Mouse (Mus musculus): Measurements from ENCODE around the gene Gfra4. TPM values are rescaled to one million over a fixed set of nuclear protein-coding genes. Genes with fewer than 3 reads are reported as not detected.

Gfra4 gene
- 11.1 and 17.0 TPM in 2 replicates for polyA plus RNA-seq (2012; rRNA removed)

- no peaks in the 10 kb centered on the region for H3K36me3 ChIP-seq (ENCODE audit: control insufficient read depth, insufficient read depth, low read length)
- no peak within 1 kb of the TSS for H3K4me3 ChIP-seq (ENCODE audit: low read depth, low read length)
- peaks cover 7% of the 10 kb centered on the region for H3K4me1 ChIP-seq (ENCODE audit: control insufficient read depth, insufficient read depth, insufficient read length, low read length)
- peaks cover 17% of the 10 kb centered on the region for H3K27me3 ChIP-seq (ENCODE audit: control insufficient read depth, insufficient read depth, low read length)
- H3K27ac ChIP-seq (ENCODE audit: insufficient read depth, low read depth, low read length): no peak within 1 kb of the TSS
- TF ChIP-seq POLR2A (IDR thresholded peaks at IDR 0.05; ENCODE audit: low read depth, low read length) (no peak), CTCF (IDR thresholded peaks at IDR 0.05; ENCODE audit: extremely low read depth, insufficient read length, insufficient replicate concordance, low read depth, low read length) (no peak)
- WGBS: 58% methylated on average over 2 of the region's 2 CpGs
These were observed at the start of gene Gfra4 for GRCm38 (mm10) chr2:131042988-131043387. Gene Gfra4 (minus strand): TSS chr2:131043088.

- H3K4me3 ChIP-seq (ENCODE audit: low read depth, low read length): no peak overlapping the region
- no peaks in the 10 kb centered on the region for H3K27me3 ChIP-seq (ENCODE audit: control insufficient read depth, insufficient read depth, low read length)
- 0 out of 2 replicates have a peak, but pooled peaks cover 2% of the 10 kb centered on the region for H3K4me1 ChIP-seq (ENCODE audit: control insufficient read depth, insufficient read depth, insufficient read length, low read length)
- no peaks in the 10 kb centered on the region for H3K36me3 ChIP-seq (ENCODE audit: control insufficient read depth, insufficient read depth, low read length)
- TF ChIP-seq POLR2A (IDR thresholded peaks at IDR 0.05; ENCODE audit: low read depth, low read length): no peak
- no peak for TF ChIP-seq CTCF (IDR thresholded peaks at IDR 0.05; ENCODE audit: extremely low read depth, insufficient read length, insufficient replicate concordance, low read depth, low read length)
- no peak overlapping the region for H3K27ac ChIP-seq (ENCODE audit: insufficient read depth, low read depth, low read length)
- 69% methylated on average over 3 of the region's 3 CpGs for WGBS
These were observed 48.0 kb upstream of the Gfra4 start for GRCm38 (mm10) chr2:131090852-131091251.

GRCm38 (mm10) chr2:131089634-131090033 lies 46.7 kb upstream of the Gfra4 start:
- H3K27ac ChIP-seq (ENCODE audit: insufficient read depth, low read depth, low read length): 0 out of 2 replicates have a peak overlapping the region, but pooled peaks have one; percentile 28
- H3K4me1 ChIP-seq (ENCODE audit: control insufficient read depth, insufficient read depth, insufficient read length, low read length): 0 out of 2 replicates have a peak, but pooled peaks cover 2% of the 10 kb centered on the region
- no peak overlapping the region for H3K4me3 ChIP-seq (ENCODE audit: low read depth, low read length)
- no peaks in the 10 kb centered on the region for H3K36me3 ChIP-seq (ENCODE audit: control insufficient read depth, insufficient read depth, low read length)
- H3K27me3 ChIP-seq (ENCODE audit: control insufficient read depth, insufficient read depth, low read length): no peaks in the 10 kb centered on the region
- TF ChIP-seq POLR2A (IDR thresholded peaks at IDR 0.05; ENCODE audit: low read depth, low read length): no peak
- no peak for TF ChIP-seq CTCF (IDR thresholded peaks at IDR 0.05; ENCODE audit: extremely low read depth, insufficient read length, insufficient replicate concordance, low read depth, low read length)
- 83% methylated on average over 1 of the region's 1 CpGs for WGBS

GRCm38 (mm10) chr2:131088581-131088980 lies 45.7 kb upstream of the Gfra4 start:
- Histone ChIP-seq H3K27me3 (ENCODE audit: control insufficient read depth, insufficient read depth, low read length) (no peaks in the 10 kb centered on the region), H3K4me1 (ENCODE audit: control insufficient read depth, insufficient read depth, insufficient read length, low read length) (0 out of 2 replicates have a peak, but pooled peaks cover 2% of the 10 kb centered on the region), H3K4me3 (ENCODE audit: low read depth, low read length) (no peak overlapping the region), H3K27ac (ENCODE audit: insufficient read depth, low read depth, low read length) (no peak overlapping the region), H3K36me3 (ENCODE audit: control insufficient read depth, insufficient read depth, low read length) (no peaks in the 10 kb centered on the region)
- TF ChIP-seq CTCF (IDR thresholded peaks at IDR 0.05; ENCODE audit: extremely low read depth, insufficient read length, insufficient replicate concordance, low read depth, low read length) (no peak), POLR2A (IDR thresholded peaks at IDR 0.05; ENCODE audit: low read depth, low read length) (no peak)
- WGBS: 75% methylated on average over 4 of the region's 4 CpGs

- WGBS: 81% methylated on average over 11 of the region's 11 CpGs
- Histone ChIP-seq H3K4me1 (ENCODE audit: control insufficient read depth, insufficient read depth, insufficient read length, low read length) (0 out of 2 replicates have a peak, but pooled peaks cover 2% of the 10 kb centered on the region), H3K27ac (ENCODE audit: insufficient read depth, low read depth, low read length) (no peak within 1 kb of the TSS), H3K36me3 (ENCODE audit: control insufficient read depth, insufficient read depth, low read length) (no peaks in the 10 kb centered on the region), H3K27me3 (ENCODE audit: control insufficient read depth, insufficient read depth, low read length) (no peaks in the 10 kb centered on the region), H3K4me3 (ENCODE audit: low read depth, low read length) (no peak within 1 kb of the TSS)
- no peak for TF ChIP-seq POLR2A (IDR thresholded peaks at IDR 0.05; ENCODE audit: low read depth, low read length)
- no peak for TF ChIP-seq CTCF (IDR thresholded peaks at IDR 0.05; ENCODE audit: extremely low read depth, insufficient read length, insufficient replicate concordance, low read depth, low read length)
These were observed 43.9 kb upstream of the Gfra4 start, which contains the start of gene Siglec1 for GRCm38 (mm10) chr2:131086667-131087390. Gene Siglec1 (minus strand): TSS chr2:131086765.

GRCm38 (mm10) chr2:131084206-131084605 lies 41.3 kb upstream of the Gfra4 start:
- TF ChIP-seq CTCF (IDR thresholded peaks at IDR 0.05; ENCODE audit: extremely low read depth, insufficient read length, insufficient replicate concordance, low read depth, low read length): no peak
- no peak for TF ChIP-seq POLR2A (IDR thresholded peaks at IDR 0.05; ENCODE audit: low read depth, low read length)
- Histone ChIP-seq H3K27ac (ENCODE audit: insufficient read depth, low read depth, low read length) (no peak overlapping the region), H3K27me3 (ENCODE audit: control insufficient read depth, insufficient read depth, low read length) (no peaks in the 10 kb centered on the region), H3K4me3 (ENCODE audit: low read depth, low read length) (no peak overlapping the region), H3K36me3 (ENCODE audit: control insufficient read depth, insufficient read depth, low read length) (no peaks in the 10 kb centered on the region), H3K4me1 (ENCODE audit: control insufficient read depth, insufficient read depth, insufficient read length, low read length) (no peaks in the 10 kb centered on the region)
- 79% methylated on average over 4 of the region's 4 CpGs for WGBS

- Histone ChIP-seq H3K4me3 (ENCODE audit: low read depth, low read length) (no peak overlapping the region), H3K36me3 (ENCODE audit: control insufficient read depth, insufficient read depth, low read length) (no peaks in the 10 kb centered on the region), H3K27ac (ENCODE audit: insufficient read depth, low read depth, low read length) (no peak overlapping the region), H3K4me1 (ENCODE audit: control insufficient read depth, insufficient read depth, insufficient read length, low read length) (no peaks in the 10 kb centered on the region), H3K27me3 (ENCODE audit: control insufficient read depth, insufficient read depth, low read length) (no peaks in the 10 kb centered on the region)
- no peak for TF ChIP-seq CTCF (IDR thresholded peaks at IDR 0.05; ENCODE audit: extremely low read depth, insufficient read length, insufficient replicate concordance, low read depth, low read length)
- TF ChIP-seq POLR2A (IDR thresholded peaks at IDR 0.05; ENCODE audit: low read depth, low read length): no peak
- WGBS: 60% methylated on average over 5 of the region's 5 CpGs
These were observed 37.6 kb upstream of the Gfra4 start for GRCm38 (mm10) chr2:131080507-131080906.

All from small intestine, adult 2 months (tissue).